Mouse (Mus musculus): Measurements from ENCODE around the gene Cul9. TPM values are rescaled to one million over a fixed set of nuclear protein-coding genes. Genes with fewer than 3 reads are reported as not detected.

Gene Cul9
- polyA plus RNA-seq, 1 experiment from 2014 or later = 3.0 TPM

- H3K9me3 ChIP-seq (ENCODE audit: control insufficient read depth, low read length) = no peaks in the 10 kb centered on the region; the same call in 1 of the 2 replicates
- H3K9ac ChIP-seq (ENCODE audit: low read depth, low read length) = peak within 1 kb of the TSS; percentile 99
- peak within 1 kb of the TSS; percentile 74 for H3K4me2 ChIP-seq (replicated peaks; ENCODE audit: low read depth, low read length)
- peaks cover 28% of the 10 kb centered on the region for H3K4me1 ChIP-seq (ENCODE audit: control insufficient read depth, insufficient read depth, low read length)
- H3K27me3 ChIP-seq (ENCODE audit: control insufficient read depth, insufficient read depth, low read length) = no peaks in the 10 kb centered on the region
- peaks cover 15% of the 10 kb centered on the region for H3K36me3 ChIP-seq (ENCODE audit: control insufficient read depth, insufficient read depth, low read length)
- peak; percentile 94 for ATAC-seq (ENCODE audit: low FRiP score, low TSS enrichment)
- peak within 1 kb of the TSS; percentile 99 for H3K4me3 ChIP-seq (ENCODE audit: low read length)
- WGBS = under 1% methylated on average over 75 of the region's 87 CpGs
- peak within 1 kb of the TSS; percentile 90 for H3K27ac ChIP-seq (ENCODE audit: low read depth, low read length)
These were observed 9.7 kb upstream of the Cul9 start, which contains the start of gene Srf for GRCm38 (mm10) chr17:46555673-46556583. Srf (minus strand) TSS chr17:46556175.

- H3K9ac ChIP-seq (ENCODE audit: low read depth, low read length) = peak overlapping the region; percentile 99
- no peak for ATAC-seq (ENCODE audit: low FRiP score, low TSS enrichment)
- H3K27me3 ChIP-seq (ENCODE audit: control insufficient read depth, insufficient read depth, low read length) = no peaks in the 10 kb centered on the region
- H3K27ac ChIP-seq (ENCODE audit: low read depth, low read length) = peak overlapping the region; percentile 90
- H3K4me2 ChIP-seq (replicated peaks; ENCODE audit: low read depth, low read length) = peak overlapping the region; percentile 74
- peaks cover 28% of the 10 kb centered on the region for H3K4me1 ChIP-seq (ENCODE audit: control insufficient read depth, insufficient read depth, low read length)
- peaks cover 23% of the 10 kb centered on the region for H3K36me3 ChIP-seq (ENCODE audit: control insufficient read depth, insufficient read depth, low read length)
- H3K4me3 ChIP-seq (ENCODE audit: low read length) = peak overlapping the region; percentile 99
- under 1% methylated on average over 72 of the region's 75 CpGs for WGBS
- H3K9me3 ChIP-seq (ENCODE audit: control insufficient read depth, low read length) = no peaks in the 10 kb centered on the region; the same call in 1 of the 2 replicates
These were observed 8.9 kb upstream of the Cul9 start for GRCm38 (mm10) chr17:46554977-46555672.

GRCm38 (mm10) chr17:46554646-46554976 lies 8.4 kb upstream of the Cul9 start:
- Histone ChIP-seq H3K9me3 (ENCODE audit: control insufficient read depth, low read length) (no peaks in the 10 kb centered on the region; the same call in 1 of the 2 replicates), H3K36me3 (ENCODE audit: control insufficient read depth, insufficient read depth, low read length) (peaks cover 28% of the 10 kb centered on the region), H3K4me3 (ENCODE audit: low read length) (peak overlapping the region; percentile 99), H3K27ac (ENCODE audit: low read depth, low read length) (peak overlapping the region; percentile 90; the same call in 1 of the 2 replicates), H3K4me1 (ENCODE audit: control insufficient read depth, insufficient read depth, low read length) (peaks cover 28% of the 10 kb centered on the region), H3K27me3 (ENCODE audit: control insufficient read depth, insufficient read depth, low read length) (no peaks in the 10 kb centered on the region), H3K9ac (ENCODE audit: low read depth, low read length) (peak overlapping the region; percentile 99), H3K4me2 (replicated peaks; ENCODE audit: low read depth, low read length) (peak overlapping the region; percentile 74)
- no peak for ATAC-seq (ENCODE audit: low FRiP score, low TSS enrichment)
- under 1% methylated on average over 11 of the region's 11 CpGs for WGBS

GRCm38 (mm10) chr17:46553926-46554325 lies 7.7 kb upstream of the Cul9 start:
- Histone ChIP-seq H3K4me2 (replicated peaks; ENCODE audit: low read depth, low read length) (peak overlapping the region; percentile 74), H3K36me3 (ENCODE audit: control insufficient read depth, insufficient read depth, low read length) (peaks cover 33% of the 10 kb centered on the region), H3K27me3 (ENCODE audit: control insufficient read depth, insufficient read depth, low read length) (no peaks in the 10 kb centered on the region), H3K9ac (ENCODE audit: low read depth, low read length) (peak overlapping the region; percentile 99; the same call in 1 of the 2 replicates), H3K9me3 (ENCODE audit: control insufficient read depth, low read length) (no peaks in the 10 kb centered on the region; the same call in 1 of the 2 replicates), H3K4me1 (ENCODE audit: control insufficient read depth, insufficient read depth, low read length) (peaks cover 28% of the 10 kb centered on the region), H3K27ac (ENCODE audit: low read depth, low read length) (no peak overlapping the region; the same call in 1 of the 2 replicates), H3K4me3 (ENCODE audit: low read length) (peak overlapping the region; percentile 99)
- 62% methylated on average over 3 of the region's 3 CpGs for WGBS
- ATAC-seq (ENCODE audit: low FRiP score, low TSS enrichment) = no peak

- Histone ChIP-seq H3K4me1 (ENCODE audit: control insufficient read depth, insufficient read depth, low read length) (peaks cover 30% of the 10 kb centered on the region), H3K9me3 (ENCODE audit: control insufficient read depth, low read length) (no peaks in the 10 kb centered on the region; the same call in 1 of the 2 replicates), H3K27ac (ENCODE audit: low read depth, low read length) (peak overlapping the region; percentile 66), H3K36me3 (ENCODE audit: control insufficient read depth, insufficient read depth, low read length) (peaks cover 37% of the 10 kb centered on the region), H3K4me2 (replicated peaks; ENCODE audit: low read depth, low read length) (peak overlapping the region; percentile 74), H3K9ac (ENCODE audit: low read depth, low read length) (peak overlapping the region; percentile 99; the same call in 1 of the 2 replicates), H3K4me3 (ENCODE audit: low read length) (peak overlapping the region; percentile 99), H3K27me3 (ENCODE audit: control insufficient read depth, insufficient read depth, low read length) (no peaks in the 10 kb centered on the region)
- WGBS = 41% methylated on average over 11 of the region's 11 CpGs
- ATAC-seq (ENCODE audit: low FRiP score, low TSS enrichment) = no peak
These were observed 7.3 kb upstream of the Cul9 start for GRCm38 (mm10) chr17:46553469-46553868.

- Histone ChIP-seq H3K9ac (ENCODE audit: low read depth, low read length) (peak overlapping the region; percentile 99; the same call in 1 of the 2 replicates), H3K27me3 (ENCODE audit: control insufficient read depth, insufficient read depth, low read length) (no peaks in the 10 kb centered on the region), H3K27ac (ENCODE audit: low read depth, low read length) (peak overlapping the region; percentile 66), H3K4me1 (ENCODE audit: control insufficient read depth, insufficient read depth, low read length) (peaks cover 35% of the 10 kb centered on the region), H3K4me2 (replicated peaks; ENCODE audit: low read depth, low read length) (peak overlapping the region; percentile 74), H3K9me3 (ENCODE audit: control insufficient read depth, low read length) (no peaks in the 10 kb centered on the region; the same call in 1 of the 2 replicates), H3K4me3 (ENCODE audit: low read length) (peak overlapping the region; percentile 99), H3K36me3 (ENCODE audit: control insufficient read depth, insufficient read depth, low read length) (peaks cover 40% of the 10 kb centered on the region)
- WGBS = 2% methylated on average over 24 of the region's 24 CpGs
- ATAC-seq (ENCODE audit: low FRiP score, low TSS enrichment) = peak; percentile 71
These were observed 6.7 kb upstream of the Cul9 start for GRCm38 (mm10) chr17:46552841-46553423.

GRCm38 (mm10) chr17:46552151-46552550 lies 6.0 kb upstream of the Cul9 start:
- Histone ChIP-seq H3K27me3 (ENCODE audit: control insufficient read depth, insufficient read depth, low read length) (no peaks in the 10 kb centered on the region), H3K9ac (ENCODE audit: low read depth, low read length) (0 out of 2 replicates have a peak overlapping the region, but pooled peaks have one; percentile 1), H3K36me3 (ENCODE audit: control insufficient read depth, insufficient read depth, low read length) (peaks cover 40% of the 10 kb centered on the region), H3K4me3 (ENCODE audit: low read length) (no peak overlapping the region), H3K9me3 (ENCODE audit: control insufficient read depth, low read length) (no peaks in the 10 kb centered on the region; the same call in 1 of the 2 replicates), H3K4me1 (ENCODE audit: control insufficient read depth, insufficient read depth, low read length) (peaks cover 43% of the 10 kb centered on the region), H3K4me2 (replicated peaks; ENCODE audit: low read depth, low read length) (no peak overlapping the region), H3K27ac (ENCODE audit: low read depth, low read length) (0 out of 2 replicates have a peak overlapping the region, but pooled peaks have one; percentile 6)
- ATAC-seq (ENCODE audit: low FRiP score, low TSS enrichment) = no peak
- 90% methylated on average over 7 of the region's 7 CpGs for WGBS

GRCm38 (mm10) chr17:46551369-46551768 lies 5.2 kb upstream of the Cul9 start:
- Histone ChIP-seq H3K9ac (ENCODE audit: low read depth, low read length) (no peak overlapping the region), H3K36me3 (ENCODE audit: control insufficient read depth, insufficient read depth, low read length) (peaks cover 40% of the 10 kb centered on the region), H3K4me3 (ENCODE audit: low read length) (no peak overlapping the region), H3K27ac (ENCODE audit: low read depth, low read length) (no peak overlapping the region), H3K4me2 (replicated peaks; ENCODE audit: low read depth, low read length) (no peak overlapping the region), H3K27me3 (ENCODE audit: control insufficient read depth, insufficient read depth, low read length) (no peaks in the 10 kb centered on the region), H3K9me3 (ENCODE audit: control insufficient read depth, low read length) (no peaks in the 10 kb centered on the region; the same call in 1 of the 2 replicates), H3K4me1 (ENCODE audit: control insufficient read depth, insufficient read depth, low read length) (peaks cover 43% of the 10 kb centered on the region)
- no peak for ATAC-seq (ENCODE audit: low FRiP score, low TSS enrichment)
- 96% methylated on average over 6 of the region's 6 CpGs for WGBS
